In genomic region chr8:103913927-103914640, GRCm38 (mm10) we compare ENCODE assay signal across 8 mouse cellular contexts.
A peak's percentile ranks its signal among the peaks of the same experiment; 100 is the strongest.
DNase-seq lines count a peak whose midpoint lies in the region; ATAC-seq and TF ChIP-seq lines count a peak whose summit lies in the region.

No protein-coding gene starts in this region.

- H3K27ac ChIP-seq in midbrain, postnatal 0 days (ENCODE audit: low read depth, low read length), result no peak overlapping the region

- peak; percentile 70 for TF ChIP-seq CTCF in midbrain, postnatal 0 days (IDR thresholded peaks at IDR 0.05)

- H3K4me3 ChIP-seq in midbrain, postnatal 0 days (ENCODE audit: low read depth, low read length), result no peak overlapping the region

- intact Hi-C loops in left cerebral cortex, postnatal 14 days (cut with DNase I), result no loop called here

- WGBS in midbrain, postnatal 0 days, result 53% methylated on average over 6 of the region's 6 CpGs

- no peak overlapping the region for H3K9ac ChIP-seq in midbrain, postnatal 0 days (replicated peaks; ENCODE audit: low read length, poor library complexity, severe bottlenecking)

- no peaks in the 10 kb centered on the region for H3K9me3 ChIP-seq in midbrain, postnatal 0 days (ENCODE audit: low read length)

- no peaks in the 10 kb centered on the region for H3K36me3 ChIP-seq in midbrain, postnatal 0 days (ENCODE audit: insufficient read depth, low read length)

- H3K27me3 ChIP-seq in midbrain, postnatal 0 days (ENCODE audit: insufficient read depth, low read length), result no peaks in the 10 kb centered on the region

- no peak overlapping the region for H3K4me2 ChIP-seq in midbrain, postnatal 0 days (ENCODE audit: low read depth, low read length, poor library complexity, severe bottlenecking)

- peak; percentile 53 for DNase-seq in layer of hippocampus, adult 11-12 months (ENCODE audit: low spot score)
- DNase-seq in layer of hippocampus, adult 9-10 months (ENCODE audit: low spot score), result no peak
- peak; percentile 19 for DNase-seq in embryo, embryonic 11.5 days (ENCODE audit: low read depth, low spot score)
- peak; percentile 52 for DNase-seq in heart, postnatal 4 days
- DNase-seq in left cerebral cortex, postnatal 14 days (ENCODE audit: low spot score in 2 of 2), result peak; percentile 41 to 47
- DNase-seq in midbrain, postnatal 0 days (ENCODE audit: low spot score), result peak; percentile 59
- no peak for DNase-seq in thymus, postnatal 10 days (ENCODE audit: low spot score in 2 of 2)

- H3K4me1 ChIP-seq in midbrain, postnatal 0 days (ENCODE audit: insufficient read depth, low read length), result no peaks in the 10 kb centered on the region

- no peak for ATAC-seq in midbrain, postnatal 0 days (ENCODE audit: low FRiP score)
- no peak for ATAC-seq in megakaryocyte-erythroid progenitor cell, adult 5-6 weeks (replicated peaks; ENCODE audit: low FRiP score, low TSS enrichment, poor library complexity, severe bottlenecking)

Comparison
In these comparisons a context has a peak if more than half of its experiments do, and no peak if none do; other contexts are left out.
1. DNase-seq: peak in layer of hippocampus, adult 11-12 months (single experiment), embryo, embryonic 11.5 days (single experiment), heart, postnatal 4 days (single experiment), left cerebral cortex, postnatal 14 days (2 of 2) and midbrain, postnatal 0 days (single experiment); none in layer of hippocampus, adult 9-10 months (single experiment) and thymus, postnatal 10 days (0 of 2).